ENCODE assay signal across 10 mouse cellular contexts in genomic region chr4:80631041-80631440, GRCm38 (mm10).
"Had no signal": no experiment of that assay in that cellular context is flagged by ENCODE, and none has a peak within 500 bp of the region (broad histone marks: within the 10 kb centered on the region; RNA-seq: fewer than 3 reads in every experiment).

No protein-coding gene starts in this region.

- H3K27ac ChIP-seq: kidney, postnatal 0 days; layer of hippocampus, adult 2 months; limb, embryonic 10.5 days; liver, embryonic 15.5 days; midbrain, embryonic 13.5 days; stomach, postnatal 0 days had no signal

- DNase-seq: kidney, postnatal 4 days; lung, adult 2 months; lung, postnatal 36 days; right cerebral cortex, adult 18-20 months had no signal

- H3K27me3 ChIP-seq: liver, embryonic 15.5 days; midbrain, embryonic 13.5 days had no signal

- H3K4me1 ChIP-seq: limb, embryonic 10.5 days; liver, embryonic 15.5 days; midbrain, embryonic 13.5 days had no signal

- H3K4me3 ChIP-seq: layer of hippocampus, adult 2 months; limb, embryonic 10.5 days; liver, embryonic 15.5 days; midbrain, embryonic 13.5 days had no signal
